Mouse (Mus musculus): ENCODE data around the gene Gm17304. TPM values are rescaled to one million over a fixed set of nuclear protein-coding genes. Genes with fewer than 3 reads are reported as not detected.

The Gm17304 gene
- polyA plus RNA-seq, 1 experiment: not detected

DNA sequence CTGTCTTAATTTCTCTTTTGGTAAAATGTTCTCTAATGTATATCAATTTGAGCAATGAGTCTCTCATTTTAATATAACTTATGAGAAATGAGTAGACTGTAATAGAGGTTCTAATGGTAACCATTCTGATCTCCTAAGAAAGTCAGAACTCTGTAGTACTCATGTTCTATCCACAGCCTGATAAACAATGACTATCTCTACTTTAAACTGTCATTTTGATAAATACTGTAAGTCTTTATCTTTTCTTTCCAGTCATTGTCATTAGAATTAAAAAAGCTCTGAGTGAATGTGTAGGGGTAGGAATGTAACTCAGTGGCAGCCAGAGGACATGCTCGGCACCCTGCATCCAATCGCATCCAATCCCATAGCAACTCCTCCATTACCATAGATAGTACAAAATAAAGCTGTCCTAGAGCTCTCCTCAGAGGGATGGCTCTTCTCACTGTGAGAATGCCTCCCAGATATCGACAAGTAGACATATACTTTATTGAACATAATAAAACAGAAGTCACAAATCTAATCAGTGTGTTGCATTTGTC, 44.0 kb downstream of the Gm17304 start:
- 73% methylated on average over 3 of the region's 3 CpGs for WGBS
- no peak overlapping the region for H3K27ac ChIP-seq (ENCODE audit: control insufficient read depth, insufficient read depth, low read depth, low read length, poor library complexity)
- no peak overlapping the region for H3K4me3 ChIP-seq (replicated peaks; ENCODE audit: control insufficient read depth, low read depth, low read length)
- no peak for TF ChIP-seq POLR2A (IDR thresholded peaks at IDR 0.05; ENCODE audit: borderline replicate concordance, control insufficient read depth, low read depth, low read length)
- no peak for TF ChIP-seq CTCF (IDR thresholded peaks at IDR 0.05; ENCODE audit: control insufficient read depth, insufficient read depth, low read length)
- no peaks in the 10 kb centered on the region; the same call in 1 of the 2 replicates for H3K4me1 ChIP-seq (ENCODE audit: control insufficient read depth, insufficient read depth, low read length)

Other genes starting within 250 kb of the Gm17304 start
- not detected in 2 replicates for gene Barhl2, start 150.9 kb upstream of the Gm17304 start, polyA plus RNA-seq (2011; ENCODE audit: insufficient read depth, insufficient read length, low replicate concordance, missing spikeins)
- 16.5 and 29.5 TPM in 2 replicates for gene Zfp644, start 88.2 kb downstream of the Gm17304 start, polyA plus RNA-seq (2011; ENCODE audit: insufficient read depth, insufficient read length, low replicate concordance, missing spikeins)